Mouse (Mus musculus): ENCODE data around the gene Pbx4. TPM values are rescaled to one million over a fixed set of nuclear protein-coding genes. Genes with fewer than 3 reads are reported as not detected.

Gene Pbx4
- total RNA-seq, 1 experiment: 5.2 TPM

DNA sequence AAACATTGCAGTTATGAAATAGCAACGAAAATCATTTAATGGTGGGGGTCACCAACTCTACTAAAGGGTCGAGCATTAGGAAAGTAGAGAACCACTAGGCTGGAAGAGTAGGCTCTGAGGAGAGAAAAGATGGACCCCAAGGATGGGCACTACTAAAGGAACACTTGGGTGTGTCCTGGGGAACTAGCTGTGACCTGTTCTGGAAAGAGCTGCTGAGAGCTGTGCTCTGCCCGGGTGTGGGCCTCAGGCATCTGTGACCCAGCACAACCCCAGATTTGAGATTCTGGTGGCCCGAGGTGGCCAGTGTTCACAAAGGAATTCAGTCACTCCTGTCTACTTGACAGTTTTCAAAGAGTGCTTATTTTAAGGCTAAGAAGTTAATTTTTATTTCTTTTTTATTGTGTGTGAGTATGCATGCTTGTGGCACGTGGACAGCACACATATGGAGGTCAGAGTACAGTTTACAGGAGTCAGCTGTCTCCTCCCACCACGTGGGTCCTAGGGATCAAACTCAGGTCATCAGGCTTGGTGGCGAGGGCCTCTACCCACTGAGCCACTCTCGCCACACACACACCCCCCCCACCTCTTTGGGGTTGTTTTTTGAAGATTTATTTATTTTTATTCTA, 4.9 kb downstream of the Pbx4 start:
- no peak for TF ChIP-seq CHD2 (IDR thresholded peaks at IDR 0.05; ENCODE audit: low read depth, low read length)
- TF ChIP-seq MAFK (IDR thresholded peaks at IDR 0.05; ENCODE audit: insufficient read depth, low read depth, low read length): no peak
- TF ChIP-seq HCFC1 (IDR thresholded peaks at IDR 0.05; ENCODE audit: borderline replicate concordance, insufficient read depth, low read length): no peak
- no peak for TF ChIP-seq ZNF384 (IDR thresholded peaks at IDR 0.05; ENCODE audit: low read depth, low read length)
- no peak for TF ChIP-seq ZC3H11A (IDR thresholded peaks at IDR 0.05; ENCODE audit: borderline replicate concordance, low read depth, low read length)
- in situ Hi-C loops (cut with MboI; ENCODE audit: low sequenced_read_pairs in 2 of 2, unreplicated experiment in 2 of 2): no loop called here
- H3K27ac ChIP-seq (ENCODE audit: insufficient read depth, low read depth, low read length, poor library complexity, severe bottlenecking): no peak overlapping the region

DNA sequence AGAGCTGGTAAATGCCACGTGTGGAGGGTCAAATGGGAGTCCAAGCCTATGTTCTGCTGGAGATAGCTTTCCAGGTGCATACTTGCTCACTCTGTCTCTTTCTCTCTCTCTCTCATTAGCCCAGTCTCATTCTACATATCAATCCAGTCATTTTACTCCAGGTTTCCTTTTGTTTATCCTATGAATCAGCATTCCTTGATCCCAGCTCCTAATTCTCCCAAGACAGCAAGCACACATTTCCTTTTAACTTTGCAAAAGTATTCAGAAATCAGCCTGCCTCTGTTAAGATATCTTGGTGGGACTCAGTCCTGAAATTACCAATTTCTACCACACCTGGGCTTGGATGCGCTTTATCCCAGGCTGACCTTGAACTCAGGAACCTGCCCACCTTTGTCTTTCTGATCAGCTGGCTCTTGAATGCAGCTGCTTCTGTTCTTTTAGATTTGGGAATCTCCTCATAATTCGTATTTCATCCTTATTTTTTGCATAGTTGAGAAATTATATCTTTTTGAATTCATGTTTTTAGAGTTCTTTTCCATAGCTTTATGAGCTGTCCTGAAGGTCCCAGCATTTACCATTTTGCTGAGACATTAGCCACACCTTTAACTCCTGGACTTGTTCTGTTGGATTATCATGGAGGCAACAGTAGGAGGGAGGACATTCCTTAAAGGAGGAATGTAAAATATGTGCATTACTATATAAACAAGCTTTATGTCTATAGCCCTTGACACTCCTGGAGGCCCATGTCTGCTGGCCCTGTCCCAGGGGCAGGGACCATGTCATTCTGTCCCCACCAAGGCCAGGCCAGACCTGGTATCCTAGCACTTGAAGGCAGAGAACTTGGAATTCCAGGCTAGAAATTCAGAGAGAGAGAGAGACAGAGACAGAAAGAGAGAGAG, 15.1 kb downstream of the Pbx4 start:
- Histone ChIP-seq H3K27ac (ENCODE audit: insufficient read depth, low read depth, low read length, poor library complexity, severe bottlenecking) (peak overlapping the region; percentile 0; the same call in 1 of the 2 replicates), H3K9me3 (ENCODE audit: control insufficient read depth, insufficient read depth, low read depth, low read length) (no peaks in the 10 kb centered on the region), H3K9ac (ENCODE audit: insufficient read depth, low read depth, low read length, poor library complexity, severe bottlenecking) (no peak overlapping the region), H3K4me1 (ENCODE audit: control insufficient read depth in 2 of 2, insufficient read depth in 2 of 2, low read length in 2 of 2, poor library complexity in 1 of 2) (peaks cover 23% of the 10 kb centered on the region in 2 experiments), H3K4me3 (ENCODE audit: insufficient read depth in 1 of 2, low read depth in 1 of 2, low read length in 2 of 2, poor library complexity in 1 of 2, severe bottlenecking in 1 of 2) (no peak overlapping the region), H3K36me3 (ENCODE audit: control insufficient read depth, insufficient read depth, low read length, poor library complexity, severe bottlenecking) (no peaks in the 10 kb centered on the region)
- TF ChIP-seq ZNF384 (IDR thresholded peaks at IDR 0.05; ENCODE audit: low read depth, low read length) (no peak), ZC3H11A (IDR thresholded peaks at IDR 0.05; ENCODE audit: borderline replicate concordance, low read depth, low read length) (no peak), CHD2 (IDR thresholded peaks at IDR 0.05; ENCODE audit: low read depth, low read length) (no peak), MAFK (IDR thresholded peaks at IDR 0.05; ENCODE audit: insufficient read depth, low read depth, low read length) (peak; percentile 59), HCFC1 (IDR thresholded peaks at IDR 0.05; ENCODE audit: borderline replicate concordance, insufficient read depth, low read length) (no peak)
- in situ Hi-C loops (cut with MboI; ENCODE audit: low sequenced_read_pairs in 2 of 2, unreplicated experiment in 2 of 2): no loop called here
- no peak for DNase-seq (ENCODE audit: low read depth, low spot score)

More for the DNA sequence above, 4.9 kb downstream of the Pbx4 start:
- Histone ChIP-seq H3K9ac (ENCODE audit: insufficient read depth, low read depth, low read length, poor library complexity, severe bottlenecking) (no peak overlapping the region), H3K4me3 (ENCODE audit: insufficient read depth in 1 of 2, low read depth in 1 of 2, low read length in 2 of 2, poor library complexity in 1 of 2, severe bottlenecking in 1 of 2) (no peak overlapping the region), H3K36me3 (ENCODE audit: control insufficient read depth, insufficient read depth, low read length, poor library complexity, severe bottlenecking) (no peaks in the 10 kb centered on the region; the same call in 1 of the 2 replicates), H3K9me3 (ENCODE audit: control insufficient read depth, insufficient read depth, low read depth, low read length) (no peaks in the 10 kb centered on the region), H3K4me1 (ENCODE audit: control insufficient read depth in 2 of 2, insufficient read depth in 2 of 2, low read length in 2 of 2, poor library complexity in 1 of 2) (no peaks in the 10 kb centered on the region)
- DNase-seq (ENCODE audit: low read depth, low spot score): no peak

DNA sequence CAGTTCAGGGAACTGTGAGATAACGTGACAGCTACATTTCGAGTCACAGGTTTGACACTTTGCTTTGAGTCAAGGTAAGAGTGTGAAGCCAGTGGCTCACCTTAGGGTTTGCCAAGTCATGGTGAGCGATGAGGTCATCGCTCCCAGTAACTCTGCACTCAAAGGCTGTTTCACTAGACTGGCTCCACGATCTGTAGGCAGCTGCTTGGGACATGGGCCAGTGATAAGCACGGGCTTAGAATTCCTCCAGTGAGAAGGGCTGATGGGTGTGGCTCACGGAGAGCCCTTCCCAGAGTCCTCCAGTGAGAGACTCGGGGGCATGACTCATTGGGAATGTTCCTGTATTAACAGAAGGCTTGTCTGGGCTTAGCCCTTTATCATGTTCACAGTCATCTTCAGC, 16.7 kb downstream of the Pbx4 start:
- in situ Hi-C loops (cut with MboI; ENCODE audit: low sequenced_read_pairs in 2 of 2, unreplicated experiment in 2 of 2): no loop called here
- TF ChIP-seq MAFK (IDR thresholded peaks at IDR 0.05; ENCODE audit: insufficient read depth, low read depth, low read length) (peak; percentile 90), CHD2 (IDR thresholded peaks at IDR 0.05; ENCODE audit: low read depth, low read length) (no peak)
- Histone ChIP-seq H3K36me3 (ENCODE audit: control insufficient read depth, insufficient read depth, low read length, poor library complexity, severe bottlenecking) (no peaks in the 10 kb centered on the region), H3K9ac (ENCODE audit: insufficient read depth, low read depth, low read length, poor library complexity, severe bottlenecking) (no peak overlapping the region), H3K9me3 (ENCODE audit: control insufficient read depth, insufficient read depth, low read depth, low read length) (no peaks in the 10 kb centered on the region), H3K27ac (ENCODE audit: insufficient read depth, low read depth, low read length, poor library complexity, severe bottlenecking) (peak overlapping the region; percentile 10; the same call in 1 of the 2 replicates), H3K4me3 (ENCODE audit: insufficient read depth in 1 of 2, low read depth in 1 of 2, low read length in 2 of 2, poor library complexity in 1 of 2, severe bottlenecking in 1 of 2) (no peak overlapping the region), H3K4me1 (ENCODE audit: control insufficient read depth in 2 of 2, insufficient read depth in 2 of 2, low read length in 2 of 2, poor library complexity in 1 of 2) (peaks cover 23 to 25% of the 10 kb centered on the region in 2 experiments)
- DNase-seq (ENCODE audit: low read depth, low spot score): peak; percentile 62

DNA sequence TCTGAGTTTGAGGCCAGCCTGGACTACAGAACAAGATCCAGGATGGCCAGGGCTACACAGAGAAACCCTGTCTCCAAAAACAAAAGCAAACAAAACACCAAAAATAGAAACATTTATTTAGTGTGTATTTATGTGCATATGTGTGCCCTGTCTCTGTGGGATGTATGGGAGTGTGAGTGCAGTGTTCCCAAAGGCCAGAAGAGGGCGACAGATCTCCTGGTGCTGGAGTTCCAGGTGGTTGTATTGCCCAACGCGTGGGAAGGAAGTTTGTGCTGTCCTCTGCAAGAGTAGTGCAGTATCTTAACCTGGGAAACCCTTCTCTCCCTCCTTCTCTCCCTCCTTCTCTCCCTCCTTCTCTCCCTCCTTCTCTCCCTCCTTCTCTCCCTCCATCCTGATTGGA, 17.6 kb downstream of the Pbx4 start:
- TF ChIP-seq ZC3H11A (IDR thresholded peaks at IDR 0.05; ENCODE audit: borderline replicate concordance, low read depth, low read length): no peak
- no peak overlapping the region for H3K4me3 ChIP-seq (ENCODE audit: insufficient read depth in 1 of 2, low read depth in 1 of 2, low read length in 2 of 2, poor library complexity in 1 of 2, severe bottlenecking in 1 of 2)
- H3K36me3 ChIP-seq (ENCODE audit: control insufficient read depth, insufficient read depth, low read length, poor library complexity, severe bottlenecking): no peaks in the 10 kb centered on the region
- H3K9ac ChIP-seq (ENCODE audit: insufficient read depth, low read depth, low read length, poor library complexity, severe bottlenecking): no peak overlapping the region; the same call in 1 of the 2 replicates
- no peak overlapping the region; the same call in 1 of the 2 replicates for H3K27ac ChIP-seq (ENCODE audit: insufficient read depth, low read depth, low read length, poor library complexity, severe bottlenecking)
- H3K4me1 ChIP-seq (ENCODE audit: control insufficient read depth in 2 of 2, insufficient read depth in 2 of 2, low read length in 2 of 2, poor library complexity in 1 of 2): peaks cover 21% of the 10 kb centered on the region in 2 experiments
- peak; percentile 51 for DNase-seq (ENCODE audit: low read depth, low spot score)
- in situ Hi-C loops (cut with MboI; ENCODE audit: low sequenced_read_pairs in 2 of 2, unreplicated experiment in 2 of 2): no loop called here
- no peaks in the 10 kb centered on the region for H3K9me3 ChIP-seq (ENCODE audit: control insufficient read depth, insufficient read depth, low read depth, low read length)
